15 mouse cellular contexts compared by ENCODE assay signal in the genomic region with DNA sequence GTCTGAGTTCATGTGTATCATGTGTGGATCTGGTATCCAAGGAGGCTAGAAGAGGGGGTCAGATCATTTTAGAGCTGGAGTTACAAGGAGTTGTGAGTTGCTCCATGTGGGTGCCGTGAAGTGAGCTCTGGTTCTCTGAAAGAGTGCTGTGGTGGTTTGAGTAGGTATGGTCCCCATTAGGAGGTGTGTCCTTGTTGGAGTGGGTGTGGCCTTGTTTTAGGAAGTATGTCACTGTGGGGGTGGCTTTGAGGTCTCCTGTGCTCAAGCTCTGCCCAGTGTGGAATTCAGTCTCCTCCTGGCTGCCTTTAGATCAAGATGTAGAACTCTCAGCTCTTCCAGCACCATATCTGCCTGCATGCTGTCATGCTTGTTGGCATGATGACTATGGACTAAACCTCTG.
"Had no signal": no experiment of that assay in that cellular context is flagged by ENCODE, and none has a peak within 500 bp of the region (broad histone marks: within the 10 kb centered on the region; RNA-seq: fewer than 3 reads in every experiment).

No protein-coding gene starts in this region.

- ATAC-seq: midbrain, embryonic 13.5 days; midbrain, embryonic 16.5 days had no signal

- H3K9ac ChIP-seq: limb, embryonic 13.5 days; lung, embryonic 15.5 days; midbrain, embryonic 13.5 days had no signal

- H3K4me3 ChIP-seq: limb, embryonic 13.5 days; lung, embryonic 15.5 days; megakaryocyte, embryonic 14.5 days; midbrain, embryonic 10.5 days; midbrain, embryonic 13.5 days had no signal

- H3K27me3 ChIP-seq: limb, embryonic 13.5 days; lung, embryonic 15.5 days; megakaryocyte, embryonic 14.5 days; midbrain, embryonic 13.5 days had no signal

- H3K4me1 ChIP-seq: limb, embryonic 13.5 days; lung, embryonic 15.5 days; megakaryocyte, embryonic 14.5 days had no signal

- H3K9me3 ChIP-seq: limb, embryonic 13.5 days; lung, embryonic 15.5 days; midbrain, embryonic 10.5 days; midbrain, embryonic 13.5 days had no signal

- H3K27ac ChIP-seq: limb, embryonic 13.5 days; lung, embryonic 15.5 days; midbrain, embryonic 10.5 days; midbrain, embryonic 13.5 days had no signal

- H3K4me2 ChIP-seq: limb, embryonic 13.5 days; lung, embryonic 15.5 days; midbrain, embryonic 13.5 days had no signal

- DNase-seq: kidney, adult 18-20 months; kidney, adult 9 months; kidney, postnatal 14 days; kidney, postnatal 4 days; left cerebral cortex, postnatal 4 days; lung, postnatal 10 days; lung, postnatal 36 days; thymus, adult 18-20 months; thymus, postnatal 36 days had no signal

- H3K36me3 ChIP-seq: limb, embryonic 13.5 days; lung, embryonic 15.5 days; midbrain, embryonic 10.5 days; midbrain, embryonic 13.5 days had no signal
